Mouse (Mus musculus): ENCODE results near the gene Ank2.

DNA sequence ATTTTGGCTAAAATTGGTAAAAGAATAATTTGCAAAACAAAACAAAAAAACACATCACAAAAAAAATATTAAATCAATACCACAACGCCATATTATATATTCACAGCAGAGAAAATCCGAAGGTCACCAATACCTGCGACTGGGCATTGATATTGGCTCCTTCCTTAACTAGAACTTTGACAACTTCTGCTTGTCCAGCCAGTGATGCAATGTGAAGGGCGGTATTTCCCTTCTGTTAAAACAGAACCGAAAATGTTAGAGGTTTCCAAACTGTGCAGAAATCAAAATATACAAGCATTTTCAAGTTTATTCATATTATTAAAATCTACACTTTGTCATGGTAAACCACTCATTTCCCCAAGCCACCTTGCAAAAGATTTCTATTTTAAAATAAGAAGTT, 421.8 kb downstream of the Ank2 start:
- TF ChIP-seq POLR2AphosphoS5 (IDR thresholded peaks at IDR 0.05; ENCODE audit: insufficient replicate concordance, low read depth, low read length) (no peak), CTCF (IDR thresholded peaks at IDR 0.05; ENCODE audit: low read depth, low read length) (no peak), TAL1 (conservative IDR thresholded peaks at IDR 0.05; ENCODE audit: low read depth, low read length) (no peak)

All from G1E (cell line).